Mouse (Mus musculus) thymus, adult 2 months (tissue): ENCODE measurements around the gene Usp12. TPM values are rescaled to one million over a fixed set of nuclear protein-coding genes. Genes with fewer than 3 reads are reported as not detected.

Experiments used
- DNase-seq: peaks from one replicate; pipeline ENCODE4 v3.0.0; 2021
- H3K27ac ChIP-seq: fragments of 200-500 bp; 2 replicates; pipeline ENCODE4 v1.5.1; 2012; ENCODE audit warnings: low read length, control low read depth; ENCODE audit not compliant: control insufficient read depth, insufficient read depth
- H3K27me3 ChIP-seq: fragments of 200-500 bp; 2 replicates; pipeline ENCODE4 v1.6.1; 2012; ENCODE audit warnings: mild to moderate bottlenecking, low read length, moderate library complexity, mixed read lengths; ENCODE audit not compliant: control insufficient read depth, insufficient read depth
- H3K36me3 ChIP-seq: fragments of 200-500 bp; 2 replicates; pipeline ENCODE4 v1.6.1; 2012; ENCODE audit warnings: mild to moderate bottlenecking, low read length, moderate library complexity; ENCODE audit not compliant: control insufficient read depth, insufficient read depth
- H3K4me1 ChIP-seq: fragments of 200-500 bp; replicated peaks from 2 replicates; pipeline ENCODE4 v1.6.1; 2012; ENCODE audit warnings: low read length; ENCODE audit not compliant: control insufficient read depth, insufficient read depth
- H3K4me3 ChIP-seq: fragments of 200-500 bp; 2 replicates; pipeline ENCODE4 v1.5.1; 2012; ENCODE audit warnings: mild to moderate bottlenecking, low read length, control low read depth, moderate library complexity; ENCODE audit not compliant: control insufficient read depth, insufficient read depth
- CTCF ChIP-seq: fragments of 200-500 bp; IDR thresholded peaks from 2 replicates; pipeline ENCODE4 v1.5.1; 2012; ENCODE audit warnings: mild to moderate bottlenecking, control low read depth, low read length, moderate library complexity, borderline replicate concordance; ENCODE audit not compliant: control insufficient read depth, poor library complexity, insufficient read depth; ENCODE audit errors: extremely low read depth
- POLR2A ChIP-seq: fragments of 200-500 bp; IDR thresholded peaks from 2 replicates; pipeline ENCODE4 v1.6.1; 2012; ENCODE audit warnings: mild to moderate bottlenecking, low read length, control low read depth, moderate library complexity; ENCODE audit not compliant: control insufficient read depth, poor library complexity, insufficient read depth; ENCODE audit errors: extremely low read depth
- WGBS: fragments of 180-500 bp; shearing (Covaris S2); methylation state at CpG from one replicate; pipeline ENCODE4 v1.1.7; 2018; 5-methylcytosine and 5-hydroxymethylcytosine counted together
- polyA plus RNA-seq: library from polyadenylated mRNA; depleted of rRNA; stranded (reverse); fragments of >200 nt; gene quantifications from 2 replicates; pipeline ENCODE4 v1.2.3, GENCODE M21; 2012

Usp12 gene
- polyA plus RNA-seq, 1 experiment, result 13.1 TPM

- DNase-seq, result no peak
- TF ChIP-seq CTCF (no peak), POLR2A (no peak)
- Histone ChIP-seq H3K4me3 (no peak overlapping the region), H3K36me3 (no peaks in the 10 kb centered on the region), H3K27me3 (no peaks in the 10 kb centered on the region), H3K27ac (no peak overlapping the region), H3K4me1 (no peaks in the 10 kb centered on the region)
- WGBS, result 97% methylated on average over 5 of the region's 5 CpGs
Measured at GRCm38 (mm10) chr5:146723452-146723851, 71.4 kb downstream of the Usp12 start.

- H3K27ac ChIP-seq, result no peak overlapping the region
- DNase-seq, result no peak
- no peak overlapping the region for H3K4me3 ChIP-seq
- WGBS, result 71% methylated on average over 14 of the region's 14 CpGs
- TF ChIP-seq CTCF, result no peak
- no peak for TF ChIP-seq POLR2A
- no peaks in the 10 kb centered on the region for H3K4me1 ChIP-seq
- no peaks in the 10 kb centered on the region for H3K36me3 ChIP-seq
- H3K27me3 ChIP-seq, result no peaks in the 10 kb centered on the region
Measured at GRCm38 (mm10) chr5:146722226-146722625, 72.6 kb downstream of the Usp12 start.

- TF ChIP-seq POLR2A (no peak), CTCF (no peak)
- WGBS, result 83% methylated on average over 27 of the region's 27 CpGs
Measured at GRCm38 (mm10) chr5:146719584-146720356, 75.0 kb downstream of the Usp12 start.

GRCm38 (mm10) chr5:146713836-146714235, 81.0 kb downstream of the Usp12 start:
- H3K4me3 ChIP-seq, result no peak overlapping the region
- WGBS, result 96% methylated on average over 12 of the region's 12 CpGs
- no peaks in the 10 kb centered on the region for H3K4me1 ChIP-seq
- no peak overlapping the region for H3K27ac ChIP-seq
- H3K36me3 ChIP-seq, result no peaks in the 10 kb centered on the region
- TF ChIP-seq CTCF (no peak), POLR2A (no peak)
- H3K27me3 ChIP-seq, result no peaks in the 10 kb centered on the region
- DNase-seq, result no peak

More at GRCm38 (mm10) chr5:146719584-146720356, 75.0 kb downstream of the Usp12 start:
- Histone ChIP-seq H3K27me3 (no peaks in the 10 kb centered on the region), H3K27ac (no peak overlapping the region), H3K4me1 (no peaks in the 10 kb centered on the region), H3K4me3 (no peak overlapping the region), H3K36me3 (no peaks in the 10 kb centered on the region)
- DNase-seq, result no peak

GRCm38 (mm10) chr5:146713088-146713487, 81.7 kb downstream of the Usp12 start:
- H3K27ac ChIP-seq, result no peak overlapping the region
- no peak for TF ChIP-seq POLR2A
- TF ChIP-seq CTCF, result no peak
- no peak overlapping the region for H3K4me3 ChIP-seq
- DNase-seq, result no peak
- no peaks in the 10 kb centered on the region for H3K27me3 ChIP-seq
- H3K36me3 ChIP-seq, result no peaks in the 10 kb centered on the region
- H3K4me1 ChIP-seq, result no peaks in the 10 kb centered on the region
- 94% methylated on average over 10 of the region's 10 CpGs for WGBS

- H3K4me3 ChIP-seq, result no peak overlapping the region
- no peak for DNase-seq
- WGBS, result 95% methylated on average over 18 of the region's 18 CpGs
- H3K36me3 ChIP-seq, result no peaks in the 10 kb centered on the region
- no peaks in the 10 kb centered on the region for H3K4me1 ChIP-seq
- no peak overlapping the region for H3K27ac ChIP-seq
- no peaks in the 10 kb centered on the region for H3K27me3 ChIP-seq
- TF ChIP-seq CTCF (no peak), POLR2A (no peak)
Measured at GRCm38 (mm10) chr5:146712282-146712918, 82.4 kb downstream of the Usp12 start.

- Histone ChIP-seq H3K36me3 (no peaks in the 10 kb centered on the region), H3K4me1 (0 out of 2 replicates have a peak, but pooled peaks cover 4% of the 10 kb centered on the region), H3K4me3 (no peak overlapping the region), H3K27me3 (no peaks in the 10 kb centered on the region), H3K27ac (no peak overlapping the region)
- no peak for TF ChIP-seq POLR2A
- TF ChIP-seq CTCF, result no peak
- WGBS, result 86% methylated on average over 3 of the region's 3 CpGs
- DNase-seq, result no peak
Measured at GRCm38 (mm10) chr5:146709361-146709760, 85.4 kb downstream of the Usp12 start.
